Mouse (Mus musculus): ENCODE data around the gene Plxnb2. TPM values are rescaled to one million over a fixed set of nuclear protein-coding genes. Genes with fewer than 3 reads are reported as not detected.
A peak's percentile ranks its signal among the peaks of the same experiment; 100 is the strongest.

Gene Plxnb2
- polyA plus RNA-seq, 1 experiment from 2014 or later = 27.2 TPM

GRCm38 (mm10) chr15:89168922-89169321, 11.7 kb downstream of the Plxnb2 start:
- Histone ChIP-seq H3K27me3 (ENCODE audit: insufficient read depth, low read length) (peaks cover 10% of the 10 kb centered on the region; the same call in 1 of the 2 replicates), H3K9me3 (ENCODE audit: low read length) (no peaks in the 10 kb centered on the region), H3K36me3 (replicated peaks; ENCODE audit: insufficient read depth, low read length) (peaks cover 32% of the 10 kb centered on the region), H3K4me2 (ENCODE audit: low read depth, low read length) (no peak overlapping the region), H3K4me3 (ENCODE audit: low read depth, low read length) (no peak overlapping the region), H3K4me1 (ENCODE audit: insufficient read depth) (peaks cover 40% of the 10 kb centered on the region), H3K9ac (replicated peaks) (no peak overlapping the region), H3K27ac (ENCODE audit: low read depth) (no peak overlapping the region)
- 69% methylated on average over 10 of the region's 10 CpGs for WGBS (ENCODE audit: insufficient replicate concordance)
- ATAC-seq (no peak), DNase-seq (no peak)
- TF ChIP-seq EP300 (IDR thresholded peaks at IDR 0.05; ENCODE audit: low read depth) (no peak), CTCF (IDR thresholded peaks at IDR 0.05; ENCODE audit: low read depth) (no peak)

- WGBS (ENCODE audit: insufficient replicate concordance) = 84% methylated on average over 12 of the region's 12 CpGs
- Histone ChIP-seq H3K9ac (replicated peaks) (no peak overlapping the region), H3K27me3 (ENCODE audit: insufficient read depth, low read length) (no peaks in the 10 kb centered on the region), H3K4me3 (ENCODE audit: low read depth, low read length) (no peak overlapping the region), H3K4me1 (ENCODE audit: insufficient read depth) (peaks cover 14% of the 10 kb centered on the region), H3K36me3 (replicated peaks; ENCODE audit: insufficient read depth, low read length) (peaks cover 60% of the 10 kb centered on the region), H3K4me2 (ENCODE audit: low read depth, low read length) (no peak overlapping the region), H3K9me3 (ENCODE audit: low read length) (no peaks in the 10 kb centered on the region), H3K27ac (ENCODE audit: low read depth) (no peak overlapping the region)
- DNase-seq (no peak), ATAC-seq (no peak)
- TF ChIP-seq CTCF (IDR thresholded peaks at IDR 0.05; ENCODE audit: low read depth) = no peak
- no peak for TF ChIP-seq EP300 (IDR thresholded peaks at IDR 0.05; ENCODE audit: low read depth)
Measured at GRCm38 (mm10) chr15:89165478-89165877, 15.1 kb downstream of the Plxnb2 start.

DNA sequence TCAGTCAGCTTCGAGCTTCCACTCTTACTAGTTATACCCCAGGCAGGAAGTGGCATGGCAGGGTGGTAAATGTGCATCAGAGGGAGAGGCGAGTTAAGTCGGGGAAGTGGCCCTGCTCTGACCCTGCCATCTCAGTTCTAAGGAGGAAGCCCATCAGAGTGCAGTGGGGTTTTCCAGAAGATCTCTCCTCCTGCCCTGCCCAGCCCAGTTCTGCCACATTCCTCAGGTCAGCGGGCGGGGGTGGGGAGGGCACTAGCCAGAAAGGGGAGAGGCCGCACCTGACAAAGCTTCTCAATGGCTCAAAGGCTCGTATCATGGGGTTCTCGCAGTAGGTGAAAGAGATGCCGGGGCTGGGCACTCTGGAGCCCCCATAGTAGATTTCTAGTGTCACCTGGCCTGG, 19.2 kb downstream of the Plxnb2 start:
- Histone ChIP-seq H3K36me3 (replicated peaks; ENCODE audit: insufficient read depth, low read length) (peaks cover 76% of the 10 kb centered on the region), H3K4me3 (ENCODE audit: low read depth, low read length) (no peak overlapping the region), H3K4me1 (ENCODE audit: insufficient read depth) (no peaks in the 10 kb centered on the region), H3K27ac (ENCODE audit: low read depth) (no peak overlapping the region), H3K9ac (replicated peaks) (no peak overlapping the region), H3K4me2 (ENCODE audit: low read depth, low read length) (no peak overlapping the region), H3K27me3 (ENCODE audit: insufficient read depth, low read length) (no peaks in the 10 kb centered on the region), H3K9me3 (ENCODE audit: low read length) (no peaks in the 10 kb centered on the region)
- WGBS (ENCODE audit: insufficient replicate concordance) = 66% methylated on average over 9 of the region's 9 CpGs
- DNase-seq (no peak), ATAC-seq (no peak)
- TF ChIP-seq EP300 (IDR thresholded peaks at IDR 0.05; ENCODE audit: low read depth) = no peak
- TF ChIP-seq CTCF (IDR thresholded peaks at IDR 0.05; ENCODE audit: low read depth) = no peak

DNA sequence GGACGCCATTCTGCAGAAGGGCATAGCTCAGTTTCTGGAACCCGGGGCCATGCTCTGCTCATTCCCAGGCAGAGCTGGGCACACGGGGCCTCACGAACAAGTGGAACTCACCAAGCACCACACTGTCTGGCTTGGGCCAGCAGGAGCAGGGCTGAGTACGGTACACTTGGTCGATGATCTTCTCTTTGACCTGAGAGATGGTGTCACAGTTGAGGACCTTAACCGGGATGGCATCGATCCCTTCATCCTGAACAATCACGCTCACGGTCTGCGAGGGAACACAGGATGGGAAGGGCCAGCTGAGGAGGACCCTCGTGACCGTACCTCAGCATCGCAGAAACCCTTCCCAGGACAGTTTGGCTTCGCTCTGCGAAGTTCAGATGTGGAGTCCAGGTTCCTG, 22.1 kb downstream of the Plxnb2 start:
- H3K4me3 ChIP-seq (ENCODE audit: low read depth, low read length) = no peak overlapping the region
- H3K27ac ChIP-seq (ENCODE audit: low read depth) = no peak overlapping the region
- H3K9me3 ChIP-seq (ENCODE audit: low read length) = no peaks in the 10 kb centered on the region
- H3K36me3 ChIP-seq (replicated peaks; ENCODE audit: insufficient read depth, low read length) = peaks cover 77% of the 10 kb centered on the region
- TF ChIP-seq EP300 (IDR thresholded peaks at IDR 0.05; ENCODE audit: low read depth) = no peak
- no peaks in the 10 kb centered on the region for H3K4me1 ChIP-seq (ENCODE audit: insufficient read depth)
- DNase-seq (no peak), ATAC-seq (no peak)
- no peak overlapping the region for H3K9ac ChIP-seq (replicated peaks)
- H3K4me2 ChIP-seq (ENCODE audit: low read depth, low read length) = no peak overlapping the region
- WGBS (ENCODE audit: insufficient replicate concordance) = 82% methylated on average over 16 of the region's 16 CpGs
- no peaks in the 10 kb centered on the region for H3K27me3 ChIP-seq (ENCODE audit: insufficient read depth, low read length)

- no peak overlapping the region for H3K4me2 ChIP-seq (ENCODE audit: low read depth, low read length)
- H3K36me3 ChIP-seq (replicated peaks; ENCODE audit: insufficient read depth, low read length) = peaks cover 72% of the 10 kb centered on the region
- no peak for TF ChIP-seq EP300 (IDR thresholded peaks at IDR 0.05; ENCODE audit: low read depth)
- peak; percentile 81 for TF ChIP-seq CTCF (IDR thresholded peaks at IDR 0.05; ENCODE audit: low read depth)
- DNase-seq = peak; percentile 78
- no peak overlapping the region for H3K27ac ChIP-seq (ENCODE audit: low read depth)
- ATAC-seq = peak; percentile 45
- H3K4me3 ChIP-seq (ENCODE audit: low read depth, low read length) = no peak overlapping the region
- H3K9me3 ChIP-seq (ENCODE audit: low read length) = no peaks in the 10 kb centered on the region
- no peak overlapping the region for H3K9ac ChIP-seq (replicated peaks)
- H3K4me1 ChIP-seq (ENCODE audit: insufficient read depth) = no peaks in the 10 kb centered on the region
- 55% methylated on average over 7 of the region's 7 CpGs for WGBS (ENCODE audit: insufficient replicate concordance)
- H3K27me3 ChIP-seq (ENCODE audit: insufficient read depth, low read length) = no peaks in the 10 kb centered on the region
Measured at GRCm38 (mm10) chr15:89157954-89158353, 22.6 kb downstream of the Plxnb2 start.

GRCm38 (mm10) chr15:89152312-89152711, 28.3 kb downstream of the Plxnb2 start:
- Histone ChIP-seq H3K27me3 (ENCODE audit: insufficient read depth, low read length) (peaks cover 31% of the 10 kb centered on the region), H3K4me3 (ENCODE audit: low read depth, low read length) (no peak overlapping the region), H3K9me3 (ENCODE audit: low read length) (no peaks in the 10 kb centered on the region), H3K4me1 (ENCODE audit: insufficient read depth) (peaks cover 8% of the 10 kb centered on the region; the same call in 1 of the 2 replicates), H3K9ac (replicated peaks) (no peak overlapping the region), H3K27ac (ENCODE audit: low read depth) (no peak overlapping the region), H3K4me2 (ENCODE audit: low read depth, low read length) (no peak overlapping the region), H3K36me3 (replicated peaks; ENCODE audit: insufficient read depth, low read length) (peaks cover 30% of the 10 kb centered on the region)
- no peak for ATAC-seq
- TF ChIP-seq CTCF (IDR thresholded peaks at IDR 0.05; ENCODE audit: low read depth) (no peak), EP300 (IDR thresholded peaks at IDR 0.05; ENCODE audit: low read depth) (no peak)
- DNase-seq = no peak

- no peak overlapping the region for H3K4me3 ChIP-seq (ENCODE audit: low read depth, low read length)
- peak; percentile 24; the same call in 1 of the 2 replicates for ATAC-seq
- TF ChIP-seq CTCF (IDR thresholded peaks at IDR 0.05; ENCODE audit: low read depth) (no peak), EP300 (IDR thresholded peaks at IDR 0.05; ENCODE audit: low read depth) (no peak)
Measured at GRCm38 (mm10) chr15:89150041-89150390, 30.6 kb downstream of the Plxnb2 start.

More at GRCm38 (mm10) chr15:89150041-89150390, 30.6 kb downstream of the Plxnb2 start:
- H3K36me3 ChIP-seq (replicated peaks; ENCODE audit: insufficient read depth, low read length) = peaks cover 8% of the 10 kb centered on the region
- no peak overlapping the region for H3K9ac ChIP-seq (replicated peaks)
- 6% methylated on average over 13 of the region's 13 CpGs for WGBS (ENCODE audit: insufficient replicate concordance)
- H3K9me3 ChIP-seq (ENCODE audit: low read length) = no peaks in the 10 kb centered on the region
- H3K27ac ChIP-seq (ENCODE audit: low read depth) = no peak overlapping the region
- peaks cover 53% of the 10 kb centered on the region for H3K27me3 ChIP-seq (ENCODE audit: insufficient read depth, low read length)
- peak overlapping the region; percentile 86 for H3K4me2 ChIP-seq (ENCODE audit: low read depth, low read length)
- peaks cover 10% of the 10 kb centered on the region for H3K4me1 ChIP-seq (ENCODE audit: insufficient read depth)
- peak; percentile 67 for DNase-seq
